Mouse (Mus musculus): ENCODE data around the gene Klhl11. TPM values are rescaled to one million over a fixed set of nuclear protein-coding genes. Genes with fewer than 3 reads are reported as not detected.

Klhl11 gene
- total RNA-seq, 2 experiments from 2014 or later = 117 to 124 TPM

- DNase-seq (ENCODE audit: low spot score in 2 of 2) = peak; percentile 56 to 76
These were observed 58.3 kb downstream of the Klhl11 start, which contains the start of gene P3h4 for GRCm38 (mm10) chr11:100414021-100414913. Gene P3h4 (minus strand): TSS chr11:100414836.

- DNase-seq (ENCODE audit: low spot score in 2 of 2) = no peak
These were observed 59.0 kb downstream of the Klhl11 start for GRCm38 (mm10) chr11:100413541-100413940.

Small RNAs within 50 kb of the gene (microRNA-seq; reads per million reads assigned to microRNA genes)
- 0 reads per million in 2 experiments for gene Gm27374
- gene Mir7116 = 0 to 0.99 reads per million in 2 experiments

Other genes with a start within 250 kb of the Klhl11 start
- gene Krt16, start 223.8 kb downstream of the Klhl11 start, total RNA-seq (2021) = not detected
- gene Krt17, start 211.7 kb downstream of the Klhl11 start, total RNA-seq (2021) = not detected
- not detected for gene Krt42, start 202.9 kb downstream of the Klhl11 start, total RNA-seq (2021)
- gene Eif1, start 152.9 kb downstream of the Klhl11 start, total RNA-seq (2021) = 100 to 1,000 TPM; 739 to 776 TPM
- gene Gast, start 138.3 kb downstream of the Klhl11 start, total RNA-seq (2021) = not detected
- 100 to 1,000 TPM; 186 to 208 TPM for gene Hap1, start 116.6 kb downstream of the Klhl11 start, total RNA-seq (2021)
- gene Jup, start 75.0 kb downstream of the Klhl11 start, total RNA-seq (2021) = 10 to 100 TPM; 31.0 to 35.6 TPM
- 10 to 100 TPM in 1 of 2 experiments, 1 to 10 TPM in 1; 9.8 to 11.2 TPM for gene P3h4, start 57.9 kb downstream of the Klhl11 start, total RNA-seq (2021)
- gene Fkbp10, start 57.0 kb downstream of the Klhl11 start, total RNA-seq (2021) = 1 to 10 TPM; 5.4 to 5.8 TPM
- gene Nt5c3b, start 30.9 kb downstream of the Klhl11 start, total RNA-seq (2021) = 10 to 100 TPM; 48.8 to 53.4 TPM
- 1 to 10 TPM in 1 of 2 experiments, under 1 TPM in 1; 0.74 to 1.2 TPM for gene Klhl10, start 30.8 kb downstream of the Klhl11 start, total RNA-seq (2021)
- 100 to 1,000 TPM; 118 to 124 TPM for gene Acly, start 55.3 kb upstream of the Klhl11 start, total RNA-seq (2021)
- 1 to 10 TPM in 1 of 2 experiments, under 1 TPM in 1; 0.96 to 1.1 TPM for gene Ttc25, start 72.9 kb upstream of the Klhl11 start, total RNA-seq (2021)
- gene Cnp, start 102.2 kb upstream of the Klhl11 start, total RNA-seq (2021) = 100 to 1,000 TPM; 171 to 195 TPM
- 10 to 100 TPM; 10.8 to 11.1 TPM for gene Nkiras2, start 146.5 kb upstream of the Klhl11 start, total RNA-seq (2021)
- 100 to 1,000 TPM; 223 to 252 TPM for gene Dnajc7, start 147.4 kb upstream of the Klhl11 start, total RNA-seq (2021)
- gene Zfp385c, start 219.7 kb upstream of the Klhl11 start, total RNA-seq (2021) = under 1 TPM in 1 of 2 experiments, not detected in 1; 0.37 TPM
- 1 to 10 TPM; 1.4 to 2.5 TPM for gene Dhx58, start 231.5 kb upstream of the Klhl11 start, total RNA-seq (2021)
- gene Kat2a, start 239.7 kb upstream of the Klhl11 start, total RNA-seq (2021) = 10 to 100 TPM; 53.9 to 58.0 TPM
- not detected for gene Hspb9, start 241.1 kb upstream of the Klhl11 start, total RNA-seq (2021)